ENCODE assay signal across 14 mouse cellular contexts in the genomic region with DNA sequence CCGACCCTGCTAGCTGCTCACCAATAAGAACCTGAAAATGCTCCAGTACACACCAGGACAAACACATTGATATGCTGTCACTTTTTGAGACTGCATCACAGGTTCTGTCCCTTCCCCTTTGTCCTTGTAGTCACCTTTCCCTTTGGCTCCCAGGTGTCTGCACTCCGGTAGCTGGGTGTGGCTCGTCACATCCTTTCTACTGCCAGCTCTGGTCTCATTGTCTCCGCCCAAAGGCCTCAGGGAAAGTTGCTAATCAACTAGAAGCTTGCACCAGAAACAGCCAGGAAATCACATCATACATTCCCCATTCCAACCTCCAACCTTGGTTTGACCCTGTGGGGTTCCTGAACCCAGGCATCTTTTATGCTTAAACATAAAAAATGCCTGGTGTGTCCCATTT. TPM values are rescaled to one million over a fixed set of nuclear protein-coding genes. Genes with fewer than 3 reads are reported as not detected.
"Had no signal": no experiment of that assay in that cellular context is flagged by ENCODE, and none has a peak within 500 bp of the region (broad histone marks: within the 10 kb centered on the region; RNA-seq: fewer than 3 reads in every experiment).

No protein-coding gene starts in this region.

- H3K4me3 ChIP-seq: limb, embryonic 13.5 days; midbrain, embryonic 13.5 days had no signal

- H3K27me3 ChIP-seq: limb, embryonic 13.5 days; midbrain, embryonic 13.5 days had no signal

- ATAC-seq: inflammation-experienced regulatory T-cells, adult 6 months; intestine, postnatal 0 days; lung, postnatal 0 days; midbrain, embryonic 13.5 days had no signal

- DNase-seq: layer of hippocampus, adult 9-11 months; layer of hippocampus, postnatal 36 days; lung, adult 2 months; lung, postnatal 36 days; right cerebral cortex, postnatal 25 days; thymus, postnatal 4 days had no signal

- H3K9ac ChIP-seq: limb, embryonic 13.5 days; liver, embryonic 14.5 days; midbrain, embryonic 13.5 days had no signal

- H3K4me2 ChIP-seq: limb, embryonic 13.5 days; midbrain, embryonic 13.5 days had no signal

- H3K27ac ChIP-seq: limb, embryonic 13.5 days; liver, embryonic 14.5 days; midbrain, embryonic 13.5 days had no signal

- H3K36me3 ChIP-seq: limb, embryonic 13.5 days; midbrain, embryonic 13.5 days had no signal

- H3K9me3 ChIP-seq: limb, embryonic 13.5 days; midbrain, embryonic 13.5 days had no signal

RNA-seq across cellular contexts. Expression of a gene that starts 41.4 kb away (rescaled TPM):
- total RNA-seq: liver, adult 2 months had no signal

RNA-seq across cellular contexts. Expression of a gene that starts 57.6 kb away (rescaled TPM):
- polyA plus RNA-seq: small intestine, adult 2 months had no signal
